Mouse (Mus musculus) hindbrain, embryonic 16.5 days (tissue): ENCODE data around the gene Ss18l1. TPM values are rescaled to one million over a fixed set of nuclear protein-coding genes. Genes with fewer than 3 reads are reported as not detected.

Experiments
- ATAC-seq: fragments of 200-750 bp; cut with Nextera tagmentation; 2 replicates; pipeline ENCODE4 v1.8.0; 2017; ENCODE audit warnings: moderate TSS enrichment, moderate library complexity
- H3K27ac ChIP-seq: fragments of 300-500 bp; sonication (generic); 2 replicates; pipeline ENCODE4 v1.5.1; 2014; ENCODE audit warnings: low read depth, mild to moderate bottlenecking, control low read depth, low read length, moderate library complexity
- H3K27me3 ChIP-seq: fragments of 300-500 bp; sonication (generic); replicated peaks from 2 replicates; pipeline ENCODE4 v1.6.1; 2014; ENCODE audit warnings: low read length; ENCODE audit not compliant: control insufficient read depth, insufficient read depth
- H3K36me3 ChIP-seq: fragments of 300-500 bp; sonication (generic); 2 replicates; pipeline ENCODE4 v1.6.1; 2014; ENCODE audit warnings: mild to moderate bottlenecking, low read length, moderate library complexity, mixed read lengths; ENCODE audit not compliant: control insufficient read depth, insufficient read depth
- H3K4me1 ChIP-seq: fragments of 300-500 bp; sonication (generic); 2 replicates; pipeline ENCODE4 v1.6.1; 2014; ENCODE audit warnings: low read depth, low read length; ENCODE audit not compliant: control insufficient read depth, insufficient read depth
- H3K4me2 ChIP-seq: fragments of 300-500 bp; sonication (generic); 2 replicates; pipeline ENCODE4 v1.6.1; 2014; ENCODE audit warnings: mild to moderate bottlenecking, low read length, control low read depth, moderate library complexity
- H3K4me3 ChIP-seq: fragments of 300-500 bp; sonication (generic); 2 replicates; pipeline ENCODE4 v1.5.1; 2014; ENCODE audit warnings: mild to moderate bottlenecking, low read length, control low read depth, moderate library complexity
- H3K9ac ChIP-seq: fragments of 300-500 bp; sonication (generic); 2 replicates; pipeline ENCODE4 v1.6.1; 2014; ENCODE audit warnings: low read depth, mild to moderate bottlenecking, control low read depth, low read length, moderate library complexity
- H3K9me3 ChIP-seq: fragments of 300-500 bp; sonication (generic); 2 replicates; pipeline ENCODE4 v1.6.1; 2014; ENCODE audit warnings: mild to moderate bottlenecking, low read length, moderate library complexity; ENCODE audit not compliant: control insufficient read depth
- WGBS: fragments of 180-500 bp; shearing (Covaris S2); extraction: QIAGEN DNeasy Blood & Tissue Kit; methylation state at CpG from one replicate; pipeline ENCODE4 v1.1.7; 2014; 5-methylcytosine and 5-hydroxymethylcytosine counted together
- polyA plus RNA-seq: library from polyadenylated mRNA; unstranded; fragments of >200 nt; fragmentation: Nextera tagmentation; extraction: Ambion mirVana; gene quantifications from 2 replicates; pipeline ENCODE4 v1.2.1, GENCODE M21; 2015

Gene Ss18l1
- polyA plus RNA-seq = 53.0 and 61.1 TPM in 2 replicates

GRCm38 (mm10) chr2:180042256-180042857 lies at the start of gene Ss18l1, which contains the start of gene Psma7:
Gene Ss18l1 (plus strand): TSS chr2:180042509.
Gene Psma7 (minus strand): TSS chr2:180042433.
- H3K9ac ChIP-seq = peak within 1 kb of the TSS; percentile 97
- peak within 1 kb of the TSS; percentile 98 for H3K27ac ChIP-seq
- ATAC-seq = peak; percentile 95
- peak within 1 kb of the TSS; percentile 77 for H3K4me2 ChIP-seq
- H3K27me3 ChIP-seq = no peaks in the 10 kb centered on the region
- WGBS = under 1% methylated on average over 65 of the region's 78 CpGs
- H3K9me3 ChIP-seq = no peaks in the 10 kb centered on the region
- H3K4me3 ChIP-seq = peak within 1 kb of the TSS; percentile 97
- H3K36me3 ChIP-seq = peaks cover 16% of the 10 kb centered on the region
- peaks cover 34% of the 10 kb centered on the region for H3K4me1 ChIP-seq

DNA sequence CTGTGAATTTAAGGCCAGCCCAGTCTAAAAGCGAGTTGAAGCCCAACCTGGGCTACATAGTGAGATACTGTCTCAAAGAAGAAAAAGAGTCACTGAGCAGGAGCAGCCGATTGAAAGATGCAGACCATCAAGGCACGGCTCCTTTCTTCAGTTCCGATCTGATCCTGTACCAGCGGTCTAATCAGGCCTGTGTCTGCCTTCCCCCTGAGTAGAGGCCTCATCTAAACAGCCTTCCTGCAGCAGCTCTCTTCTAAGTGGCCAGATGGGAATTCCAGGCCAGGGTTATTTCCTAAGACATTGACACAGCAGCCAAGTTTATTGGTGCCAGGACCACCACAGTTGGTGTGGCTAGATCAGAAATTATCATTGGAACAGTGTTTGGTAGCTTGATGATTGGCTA lies 49.2 kb upstream of the Ss18l1 start:
- H3K9me3 ChIP-seq = no peaks in the 10 kb centered on the region
- no peaks in the 10 kb centered on the region for H3K36me3 ChIP-seq
- H3K27me3 ChIP-seq = no peaks in the 10 kb centered on the region
- H3K4me2 ChIP-seq = no peak overlapping the region
- no peak overlapping the region for H3K27ac ChIP-seq
- H3K9ac ChIP-seq = no peak overlapping the region
- no peak for ATAC-seq
- WGBS = 82% methylated on average over 5 of the region's 5 CpGs
- H3K4me3 ChIP-seq = no peak overlapping the region
- H3K4me1 ChIP-seq = no peaks in the 10 kb centered on the region

DNA sequence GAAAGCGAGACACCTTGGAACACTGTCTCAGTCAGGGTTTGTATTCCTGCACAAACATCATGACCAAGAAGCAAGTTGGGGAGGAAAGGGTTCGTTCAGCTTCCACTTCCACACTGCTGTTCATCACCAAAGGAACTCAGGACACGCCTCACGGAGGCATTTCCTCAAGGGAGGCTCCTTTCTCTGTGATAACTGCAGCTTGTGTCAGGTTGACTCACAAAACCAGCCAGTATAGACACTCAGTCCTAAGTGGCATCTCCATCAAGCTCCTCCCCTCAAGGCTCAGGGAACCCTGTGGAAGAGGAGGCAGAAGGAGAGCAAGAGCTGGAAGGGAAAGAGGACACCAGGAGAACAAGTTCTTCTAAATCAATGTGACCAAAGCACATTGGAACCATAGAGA lies 43.9 kb upstream of the Ss18l1 start:
- Histone ChIP-seq H3K4me3 (no peak overlapping the region), H3K36me3 (no peaks in the 10 kb centered on the region), H3K9me3 (no peaks in the 10 kb centered on the region), H3K9ac (no peak overlapping the region), H3K4me1 (no peaks in the 10 kb centered on the region), H3K27me3 (no peaks in the 10 kb centered on the region), H3K4me2 (no peak overlapping the region), H3K27ac (no peak overlapping the region)
- ATAC-seq = no peak
- WGBS = 80% methylated on average over 4 of the region's 4 CpGs

GRCm38 (mm10) chr2:180001635-180002034 lies 40.7 kb upstream of the Ss18l1 start:
- no peaks in the 10 kb centered on the region for H3K36me3 ChIP-seq
- no peak overlapping the region for H3K9ac ChIP-seq
- H3K4me3 ChIP-seq = no peak overlapping the region
- no peak overlapping the region for H3K27ac ChIP-seq
- no peaks in the 10 kb centered on the region for H3K27me3 ChIP-seq
- H3K9me3 ChIP-seq = no peaks in the 10 kb centered on the region
- no peaks in the 10 kb centered on the region for H3K4me1 ChIP-seq
- no peak for ATAC-seq
- H3K4me2 ChIP-seq = no peak overlapping the region
- WGBS = 90% methylated on average over 9 of the region's 9 CpGs

DNA sequence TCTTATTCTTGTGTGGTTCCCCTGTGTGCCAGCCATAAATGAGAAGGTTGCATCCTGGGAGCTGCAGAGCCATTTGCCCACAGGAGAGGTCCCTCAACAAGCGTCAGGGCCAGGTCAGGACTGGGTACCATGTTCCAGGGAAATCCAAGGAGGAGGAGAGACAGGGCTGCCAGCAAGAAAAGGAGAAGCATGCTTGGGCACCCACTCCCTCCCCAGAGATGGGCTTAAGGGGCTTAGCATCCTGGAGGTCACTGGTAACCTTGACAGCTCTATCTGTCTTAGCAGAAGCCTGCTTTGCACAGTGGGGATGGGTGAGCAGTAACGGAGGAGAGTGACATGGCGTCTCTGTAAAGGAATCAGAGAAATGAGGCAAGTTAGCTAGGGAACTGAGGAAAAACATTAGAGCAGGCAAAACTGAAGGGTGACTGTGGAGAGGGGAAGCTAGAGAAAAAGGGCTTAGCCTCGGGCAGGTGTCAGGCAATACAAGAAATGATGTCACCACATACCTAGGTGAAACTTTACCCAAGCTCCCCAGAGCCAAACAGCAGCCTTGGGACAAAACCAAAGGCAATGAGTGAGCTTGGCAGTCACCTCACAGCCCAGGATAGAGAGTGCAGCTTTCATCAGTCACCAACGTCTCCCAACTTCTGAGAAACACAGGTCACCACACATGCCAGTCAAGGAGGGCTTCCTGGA lies 36.5 kb upstream of the Ss18l1 start:
- ATAC-seq = no peak
- Histone ChIP-seq H3K9ac (no peak overlapping the region), H3K4me2 (no peak overlapping the region), H3K27me3 (no peaks in the 10 kb centered on the region), H3K27ac (no peak overlapping the region), H3K4me3 (no peak overlapping the region), H3K36me3 (no peaks in the 10 kb centered on the region), H3K9me3 (no peaks in the 10 kb centered on the region), H3K4me1 (no peaks in the 10 kb centered on the region)
- 66% methylated on average over 5 of the region's 5 CpGs for WGBS

- no peak overlapping the region for H3K9ac ChIP-seq
- no peaks in the 10 kb centered on the region for H3K4me1 ChIP-seq
- H3K27ac ChIP-seq = no peak overlapping the region
- WGBS = 59% methylated on average over 8 of the region's 9 CpGs
- no peak overlapping the region for H3K4me3 ChIP-seq
- no peak overlapping the region for H3K4me2 ChIP-seq
- H3K9me3 ChIP-seq = no peaks in the 10 kb centered on the region
- H3K36me3 ChIP-seq = no peaks in the 10 kb centered on the region
- ATAC-seq = no peak
- H3K27me3 ChIP-seq = no peaks in the 10 kb centered on the region
Observed at GRCm38 (mm10) chr2:180006352-180007017, 35.8 kb upstream of the Ss18l1 start.

GRCm38 (mm10) chr2:180010686-180011085 lies 31.6 kb upstream of the Ss18l1 start:
- H3K9ac ChIP-seq = no peak overlapping the region
- no peak overlapping the region for H3K4me3 ChIP-seq
- WGBS = 93% methylated on average over 7 of the region's 7 CpGs
- H3K27me3 ChIP-seq = no peaks in the 10 kb centered on the region
- no peak overlapping the region for H3K27ac ChIP-seq
- ATAC-seq = no peak
- no peak overlapping the region for H3K4me2 ChIP-seq
- no peaks in the 10 kb centered on the region for H3K9me3 ChIP-seq
- no peaks in the 10 kb centered on the region for H3K4me1 ChIP-seq
- H3K36me3 ChIP-seq = no peaks in the 10 kb centered on the region

DNA sequence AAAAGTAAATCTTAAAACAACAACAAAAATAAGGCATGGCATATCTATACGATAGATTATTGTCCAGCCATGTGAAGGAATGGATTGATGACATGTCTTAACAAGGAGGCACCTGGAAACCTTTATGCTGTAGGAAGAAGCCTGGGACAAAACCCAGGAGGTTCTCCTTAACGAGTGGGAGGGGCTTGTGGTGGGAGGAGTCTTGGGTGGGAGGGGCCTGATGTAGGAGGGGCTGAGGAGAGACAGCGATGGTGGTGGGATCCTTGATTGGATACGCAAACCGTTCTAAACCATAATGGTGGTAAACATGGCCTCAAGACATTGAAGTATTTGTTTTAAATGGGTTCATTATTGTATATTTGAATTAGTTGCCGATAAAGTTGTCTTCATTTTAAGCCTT lies 30.9 kb upstream of the Ss18l1 start:
- no peaks in the 10 kb centered on the region for H3K27me3 ChIP-seq
- no peak for ATAC-seq
- no peaks in the 10 kb centered on the region for H3K36me3 ChIP-seq
- 90% methylated on average over 6 of the region's 6 CpGs for WGBS
- no peaks in the 10 kb centered on the region for H3K9me3 ChIP-seq
- no peak overlapping the region for H3K27ac ChIP-seq
- no peak overlapping the region for H3K4me3 ChIP-seq
- H3K4me2 ChIP-seq = no peak overlapping the region
- H3K9ac ChIP-seq = no peak overlapping the region
- H3K4me1 ChIP-seq = no peaks in the 10 kb centered on the region

DNA sequence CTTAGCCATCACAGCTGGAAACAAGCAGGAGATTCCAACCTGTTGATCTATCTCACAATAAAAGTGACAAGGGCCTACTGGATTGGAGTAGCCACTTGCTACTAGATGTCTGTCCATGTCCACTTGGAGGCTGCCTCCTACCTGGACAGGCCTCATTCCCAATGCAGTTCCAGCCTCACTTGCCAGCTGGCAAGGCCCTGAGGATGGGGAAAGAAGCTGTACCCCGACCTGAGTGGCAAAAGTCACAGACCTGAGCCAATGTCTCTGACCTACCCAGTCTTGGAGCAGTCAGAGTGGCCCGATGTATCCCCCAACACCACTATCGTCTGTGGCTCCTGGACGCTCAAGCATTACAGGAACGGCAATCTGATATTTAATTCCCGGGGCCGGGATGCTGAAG lies 28.6 kb upstream of the Ss18l1 start:
- Histone ChIP-seq H3K4me2 (no peak overlapping the region), H3K4me1 (no peaks in the 10 kb centered on the region), H3K27ac (no peak overlapping the region), H3K27me3 (no peaks in the 10 kb centered on the region), H3K9ac (no peak overlapping the region), H3K9me3 (no peaks in the 10 kb centered on the region), H3K36me3 (no peaks in the 10 kb centered on the region), H3K4me3 (no peak overlapping the region)
- ATAC-seq = no peak
- WGBS = 91% methylated on average over 7 of the region's 7 CpGs
